Comparison of ENCODE assay signal across 8 mouse cellular contexts in the genomic region with DNA sequence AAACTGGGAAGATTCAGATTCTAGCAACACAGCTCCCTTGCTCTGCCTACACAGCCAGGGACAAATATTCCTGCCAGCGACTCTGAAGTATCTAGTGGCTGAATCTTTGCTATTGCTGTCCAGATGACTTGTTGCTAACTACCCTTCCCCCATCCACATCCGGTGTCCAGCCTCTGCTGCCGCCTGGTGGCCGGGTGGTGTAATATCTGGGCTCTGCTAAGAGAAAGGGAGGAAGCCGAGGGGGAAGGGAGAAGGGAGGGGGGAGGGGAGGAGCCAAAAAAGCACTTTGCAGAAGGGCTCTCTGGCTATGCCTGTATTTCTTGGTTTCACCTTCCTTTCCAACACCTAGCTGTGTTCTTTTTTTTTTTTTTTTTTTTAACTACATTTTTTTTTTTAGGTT. TPM values are rescaled to one million over a fixed set of nuclear protein-coding genes. Genes with fewer than 3 reads are reported as not detected.
DNase-seq lines count a peak whose midpoint lies in the region; ATAC-seq and TF ChIP-seq lines count a peak whose summit lies in the region.

No protein-coding gene starts in this region.

- no peak for TF ChIP-seq POLR2A in cortical plate, adult 2 months (IDR thresholded peaks at IDR 0.05; ENCODE audit: extremely low read depth, insufficient read depth, low read length)

- DNase-seq in adrenal gland, adult (ENCODE audit: inconsistent age in 2 of 2, low spot score in 1 of 2) = peak; percentile 95 to 98
- peak; percentile 94 for DNase-seq in gastrocnemius, postnatal 10 days
- peak; percentile 93 for DNase-seq in induced T-regulatory cell, adult 2 months (ENCODE audit: low read depth)
- DNase-seq in left cerebral cortex, postnatal 14 days (ENCODE audit: low spot score in 2 of 2) = peak; percentile 91 to 92
- DNase-seq in right cerebral cortex, postnatal 14 days = peak; percentile 86
- DNase-seq in urinary bladder, postnatal 25 days (ENCODE audit: low spot score) = peak; percentile 97

- H3K27ac ChIP-seq in cortical plate, adult 2 months (ENCODE audit: insufficient read depth, low read length) = 0 out of 2 replicates have a peak overlapping the region, but pooled peaks have one; percentile 22

- peak; percentile 92 for TF ChIP-seq CTCF in cortical plate, adult 2 months (IDR thresholded peaks at IDR 0.05; ENCODE audit: extremely low read depth, insufficient read depth, low read length)

- peak; percentile 93 for ATAC-seq in megakaryocyte-erythroid progenitor cell, adult 5-6 weeks (replicated peaks; ENCODE audit: low FRiP score, low TSS enrichment, poor library complexity, severe bottlenecking)

- intact Hi-C loops in left cerebral cortex, postnatal 14 days (cut with DNase I) = loop anchor here (5.0 kb wide), 1 partner anchor 70 kb away; the partner anchor contains the start of gene Dcaf8

- H3K4me3 ChIP-seq in cortical plate, adult 2 months (ENCODE audit: insufficient read depth, low read length) = no peak overlapping the region

- H3K4me1 ChIP-seq in cortical plate, adult 2 months (ENCODE audit: control insufficient read depth, insufficient read depth, low read length) = 0 out of 2 replicates have a peak, but pooled peaks cover 2% of the 10 kb centered on the region

RNA-seq across cellular contexts. Expression of gene Casq1, which starts 2.5 kb away (rescaled TPM):
- polyA plus RNA-seq in cortical plate, adult 2 months (2012; rRNA removed) = 1.1 and 2.9 TPM in 2 replicates
- total RNA-seq in gastrocnemius, postnatal 10 days (2021) = 1,000 to 10,000 TPM; 4,961 to 5,359 TPM
- total RNA-seq in left cerebral cortex, postnatal 14 days (2021) = under 1 TPM in 1 of 2 experiments, not detected in 1; 0.55 TPM
- total RNA-seq in megakaryocyte-erythroid progenitor cell, adult 5-6 weeks (2014; fragmentation: Nextera tagmentation) = not detected in 2 replicates
- not detected in 2 replicates for total RNA-seq in megakaryocyte-erythroid progenitor cell, adult 5-6 weeks (2017)

RNA-seq across cellular contexts. Expression of gene Pea15a, which starts 10.5 kb away (rescaled TPM):
- polyA plus RNA-seq in cortical plate, adult 2 months (2012; rRNA removed) = 530 and 543 TPM in 2 replicates
- total RNA-seq in gastrocnemius, postnatal 10 days (2021) = 10 to 100 TPM; 72.5 to 82.1 TPM
- 100 to 1,000 TPM; 377 to 379 TPM for total RNA-seq in left cerebral cortex, postnatal 14 days (2021)
- 0.50 and 4.7 TPM in 2 replicates for total RNA-seq in megakaryocyte-erythroid progenitor cell, adult 5-6 weeks (2014; fragmentation: Nextera tagmentation)
- total RNA-seq in megakaryocyte-erythroid progenitor cell, adult 5-6 weeks (2017) = 2.0 TPM in 1 of 2 replicates, not detected in the other

RNA-seq across cellular contexts. Expression of gene Atp1a4, which starts 41.1 kb away (rescaled TPM):
- not detected in 2 replicates for polyA plus RNA-seq in cortical plate, adult 2 months (2012; rRNA removed)
- total RNA-seq in gastrocnemius, postnatal 10 days (2021) = under 1 TPM; 0.61 to 0.66 TPM
- total RNA-seq in left cerebral cortex, postnatal 14 days (2021) = not detected
- not detected in 2 replicates for total RNA-seq in megakaryocyte-erythroid progenitor cell, adult 5-6 weeks (2014; fragmentation: Nextera tagmentation)
- total RNA-seq in megakaryocyte-erythroid progenitor cell, adult 5-6 weeks (2017) = not detected in 2 replicates

RNA-seq across cellular contexts. Expression of gene Igsf8, which starts 44.3 kb away (rescaled TPM):
- 318 and 326 TPM in 2 replicates for polyA plus RNA-seq in cortical plate, adult 2 months (2012; rRNA removed)
- total RNA-seq in gastrocnemius, postnatal 10 days (2021) = 10 to 100 TPM; 15.4 to 19.1 TPM
- total RNA-seq in left cerebral cortex, postnatal 14 days (2021) = 100 to 1,000 TPM; 231 to 244 TPM
- total RNA-seq in megakaryocyte-erythroid progenitor cell, adult 5-6 weeks (2014; fragmentation: Nextera tagmentation) = 9.3 and 23.6 TPM in 2 replicates
- total RNA-seq in megakaryocyte-erythroid progenitor cell, adult 5-6 weeks (2017) = 9.7 and 16.4 TPM in 2 replicates

Comparison
In these comparisons a context has a peak if more than half of its experiments do, and no peak if none do; other contexts are left out.
1. RNA of gene Casq1, which starts 2.5 kb away (total RNA-seq): 4,961 to 5,359 TPM in gastrocnemius, postnatal 10 days; 0.55 TPM in left cerebral cortex, postnatal 14 days and not detected in megakaryocyte-erythroid progenitor cell, adult 5-6 weeks; every median in the first group is over 1,000 times any median in the second.
2. RNA of gene Pea15a, which starts 10.5 kb away (total RNA-seq): 377 to 379 TPM in left cerebral cortex, postnatal 14 days and 72.5 to 82.1 TPM in gastrocnemius, postnatal 10 days; 0.50 to 4.7 TPM in megakaryocyte-erythroid progenitor cell, adult 5-6 weeks; every median in the first group is over 10 times any median in the second.
3. Peak in every context shown above with its lines, with median percentiles within 50 percentile points of each other: DNase-seq.